Mouse (Mus musculus): ENCODE measurements around the gene Rnf168. TPM values are rescaled to one million over a fixed set of nuclear protein-coding genes. Genes with fewer than 3 reads are reported as not detected.
A peak's percentile ranks its signal among the peaks of the same experiment; 100 is the strongest.

Gene Rnf168
- total and polyA plus RNA-seq, 3 experiments: 14.9 to 61.5 (median 17.6) TPM

GRCm38 (mm10) chr16:32332040-32332555 is 54.8 kb downstream of the Rnf168 start, which contains the start of gene Ubxn7 (continued):
- TF ChIP-seq JUND (IDR thresholded peaks at IDR 0.05; ENCODE audit: low read depth, low read length) (no peak), NELFE (IDR thresholded peaks at IDR 0.05; ENCODE audit: low read depth, low read length) (peak; percentile 84), MXI1 (IDR thresholded peaks at IDR 0.05; ENCODE audit: low read depth, low read length) (peak; percentile 49), ZNF384 (IDR thresholded peaks at IDR 0.05; ENCODE audit: low read depth, low read length) (0 out of 2 replicates have a peak, but pooled peaks have one; percentile 11), CTCF (IDR thresholded peaks at IDR 0.05 in 2 of 3, conservative IDR thresholded peaks at IDR 0.05 in 1 of 3; ENCODE audit: control insufficient read depth in 1 of 3, insufficient read depth in 1 of 3, low read depth in 2 of 3, low read length in 3 of 3, poor library complexity in 1 of 3, severe bottlenecking in 1 of 3) (no peak), UBTF (IDR thresholded peaks at IDR 0.05; ENCODE audit: borderline replicate concordance, insufficient read depth, low read depth, low read length) (no peak), MAFK (IDR thresholded peaks at IDR 0.05; ENCODE audit: borderline replicate concordance, low read depth, low read length) (no peak), E2F4 (IDR thresholded peaks at IDR 0.05; ENCODE audit: borderline replicate concordance, low read depth, low read length) (no peak), MYC (IDR thresholded peaks at IDR 0.05; ENCODE audit: low read depth, low read length) (0 out of 2 replicates have a peak, but pooled peaks have one; percentile 17), GATA1 (IDR thresholded peaks at IDR 0.05; ENCODE audit: low read depth, low read length) (no peak), TAL1 (IDR thresholded peaks at IDR 0.05; ENCODE audit: low read length) (no peak), TBP (IDR thresholded peaks at IDR 0.05; ENCODE audit: low read depth, low read length) (peak; percentile 66; the same call in 1 of the 2 replicates), MYB (IDR thresholded peaks at IDR 0.05; ENCODE audit: low read depth, low read length) (no peak), ETS1 (IDR thresholded peaks at IDR 0.05; ENCODE audit: low read depth, low read length) (peak; percentile 46; the same call in 1 of the 2 replicates), EP300 (IDR thresholded peaks at IDR 0.05; ENCODE audit: low read depth in 1 of 2, low read length in 2 of 2) (0 out of 4 replicates have a peak, but pooled peaks of 1 of the 2 experiments have one; percentile 28), NRF1 (IDR thresholded peaks at IDR 0.05; ENCODE audit: insufficient read depth, low read depth, low read length, poor library complexity, severe bottlenecking) (peak; percentile 97), SIN3A (IDR thresholded peaks at IDR 0.05; ENCODE audit: low read length) (peak; percentile 81), ZKSCAN1 (IDR thresholded peaks at IDR 0.05; ENCODE audit: low read depth, low read length) (no peak), BHLHE40 (IDR thresholded peaks at IDR 0.05; ENCODE audit: borderline replicate concordance, low read depth, low read length) (no peak), USF1 (IDR thresholded peaks at IDR 0.05; ENCODE audit: low read depth, low read length) (no peak), POLR2A (IDR thresholded peaks at IDR 0.05; ENCODE audit: control insufficient read depth in 1 of 2, insufficient read depth in 1 of 2, low read depth in 1 of 2, low read length in 2 of 2, poor library complexity in 1 of 2) (peak; percentile 82 to 93), CHD1 (IDR thresholded peaks at IDR 0.05; ENCODE audit: low read depth, low read length) (0 out of 2 replicates have a peak, but pooled peaks have one; percentile 19), POLR2AphosphoS2 (IDR thresholded peaks at IDR 0.05; ENCODE audit: low read length) (peak; percentile 79)

Measured in MEL (cell line).